Mouse (Mus musculus) liver, adult 2 months (tissue): ENCODE data around the gene Rabggtb.

ENCODE experiments used
- CTCF ChIP-seq: fragments of 200-500 bp; IDR thresholded peaks from 2 replicates; pipeline ENCODE4 v1.5.1; 2011; ENCODE audit warnings: low read depth, low read length, control low read depth
- POLR2A ChIP-seq: fragments of 200-500 bp; IDR thresholded peaks from 2 replicates; pipeline ENCODE4 v1.6.1; 2011; ENCODE audit warnings: low read length, control low read depth; ENCODE audit not compliant: insufficient read depth; ENCODE audit errors: extremely low read depth

DNA sequence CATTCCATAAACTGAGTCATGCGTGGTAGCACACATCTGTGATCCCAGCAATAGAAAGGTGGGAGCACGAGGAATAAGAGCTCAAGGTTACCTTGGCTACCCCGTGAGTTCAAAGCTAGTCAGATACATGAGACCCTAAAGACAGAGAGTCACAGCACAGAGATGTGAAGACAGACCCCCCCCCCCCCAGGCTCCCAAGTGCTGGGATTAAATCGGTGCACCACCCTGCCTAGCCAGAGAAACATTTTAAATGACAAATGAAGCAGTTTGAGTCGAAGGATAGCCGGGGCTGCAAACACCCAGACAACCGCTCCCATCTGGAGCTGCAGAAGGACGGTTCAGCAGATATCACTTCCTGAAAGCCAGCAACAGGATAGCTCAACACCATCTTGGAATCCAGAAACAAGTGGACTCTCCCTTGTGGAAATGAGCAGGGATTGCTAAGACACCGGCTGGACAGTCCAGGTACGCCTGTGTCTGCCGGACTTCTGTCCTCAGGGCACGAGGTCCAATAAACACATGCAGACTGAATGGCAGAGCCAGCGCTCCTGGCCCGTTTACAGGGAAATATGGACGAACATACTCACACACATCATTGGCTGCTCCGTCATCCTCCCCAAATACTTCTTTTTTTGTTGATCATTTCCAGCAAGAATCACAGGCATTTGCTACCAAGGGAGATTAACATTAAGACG lies 24.5 kb upstream of the Rabggtb start:
- TF ChIP-seq POLR2A (no peak), CTCF (no peak)
